Comparison of ENCODE assay signal across 24 mouse cellular contexts in the genomic region with DNA sequence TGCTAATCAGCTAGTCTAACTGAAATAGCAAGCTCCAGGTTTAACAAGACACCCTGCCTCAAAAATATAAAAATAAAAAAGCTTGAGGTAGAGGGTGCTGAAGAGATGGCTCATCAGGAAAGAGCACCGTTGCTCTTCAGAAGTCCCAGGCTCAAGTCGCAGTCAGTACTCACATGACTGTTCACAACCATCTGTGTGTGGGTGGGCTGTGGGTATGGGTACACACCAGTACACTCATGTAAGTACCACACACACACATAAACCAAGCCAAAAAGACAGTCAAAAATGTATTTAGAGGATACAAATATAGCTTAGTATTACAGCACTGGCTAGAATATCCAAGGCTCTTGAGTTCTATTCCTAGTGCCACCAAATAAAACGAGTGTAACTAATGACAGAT. TPM values are rescaled to one million over a fixed set of nuclear protein-coding genes. Genes with fewer than 3 reads are reported as not detected.
DNase-seq lines count a peak whose midpoint lies in the region; ATAC-seq and TF ChIP-seq lines count a peak whose summit lies in the region.
"Had no signal": no experiment of that assay in that cellular context is flagged by ENCODE, and none has a peak within 500 bp of the region (broad histone marks: within the 10 kb centered on the region; RNA-seq: fewer than 3 reads in every experiment).

No protein-coding gene starts in this region.

- H3K27me3 ChIP-seq in forebrain, embryonic 14.5 days (replicated peaks; ENCODE audit: control insufficient read depth, insufficient read depth, low read length) = no peaks in the 10 kb centered on the region
- H3K27me3 ChIP-seq in lung, postnatal 0 days (replicated peaks; ENCODE audit: insufficient read depth, low read length) = no peaks in the 10 kb centered on the region
- H3K27me3 ChIP-seq: forebrain, embryonic 12.5 days; hindbrain, embryonic 15.5 days; intestine, embryonic 15.5 days; lung, embryonic 15.5 days had no signal

- no peak for TF ChIP-seq CTCF in lung, postnatal 0 days (IDR thresholded peaks at IDR 0.05)

- peaks cover 4% of the 10 kb centered on the region; the same call in 1 of the 2 replicates for H3K4me1 ChIP-seq in forebrain, embryonic 14.5 days (ENCODE audit: control insufficient read depth, insufficient read depth, low read length)
- H3K4me1 ChIP-seq in lung, postnatal 0 days (ENCODE audit: insufficient read depth, low read depth, low read length) = no peaks in the 10 kb centered on the region

- H3K36me3 ChIP-seq in forebrain, embryonic 14.5 days (ENCODE audit: control insufficient read depth, insufficient read depth, low read length) = no peaks in the 10 kb centered on the region
- H3K36me3 ChIP-seq in lung, postnatal 0 days (ENCODE audit: insufficient read depth, low read length) = no peaks in the 10 kb centered on the region
- H3K36me3 ChIP-seq: embryonic facial prominence, embryonic 10.5 days; forebrain, embryonic 12.5 days; hindbrain, embryonic 15.5 days; intestine, embryonic 15.5 days; limb, embryonic 10.5 days; lung, embryonic 15.5 days had no signal

- no peak overlapping the region for H3K27ac ChIP-seq in forebrain, embryonic 14.5 days (ENCODE audit: low read depth, low read length)
- H3K27ac ChIP-seq in lung, postnatal 0 days (ENCODE audit: low read length) = no peak overlapping the region
- H3K27ac ChIP-seq: embryonic facial prominence, embryonic 10.5 days; forebrain, embryonic 12.5 days; gastrocnemius, adult 2 months; hindbrain, embryonic 15.5 days; intestine, embryonic 15.5 days; limb, embryonic 10.5 days; lung, embryonic 15.5 days had no signal

- H3K4me2 ChIP-seq in forebrain, embryonic 14.5 days (ENCODE audit: low read length) = no peak overlapping the region
- no peak overlapping the region for H3K4me2 ChIP-seq in lung, postnatal 0 days (replicated peaks; ENCODE audit: low read depth, low read length)
- H3K4me2 ChIP-seq: forebrain, embryonic 12.5 days; hindbrain, embryonic 15.5 days; intestine, embryonic 15.5 days; lung, embryonic 15.5 days; midbrain, embryonic 11.5 days had no signal

- WGBS in forebrain, embryonic 14.5 days = 97% methylated on average over 3 of the region's 3 CpGs
- WGBS in lung, postnatal 0 days = 77% methylated on average over 3 of the region's 3 CpGs

- no peaks in the 10 kb centered on the region for H3K9me3 ChIP-seq in forebrain, embryonic 14.5 days (replicated peaks; ENCODE audit: control insufficient read depth, low read length)
- H3K9me3 ChIP-seq in lung, postnatal 0 days (ENCODE audit: low read length) = no peaks in the 10 kb centered on the region
- H3K9me3 ChIP-seq: embryonic facial prominence, embryonic 10.5 days; forebrain, embryonic 12.5 days; hindbrain, embryonic 15.5 days; intestine, embryonic 15.5 days; limb, embryonic 10.5 days; lung, embryonic 15.5 days had no signal

- H3K9ac ChIP-seq in forebrain, embryonic 14.5 days (ENCODE audit: low read length) = no peak overlapping the region
- H3K9ac ChIP-seq in lung, postnatal 0 days (replicated peaks; ENCODE audit: low read depth) = no peak overlapping the region
- H3K9ac ChIP-seq: forebrain, embryonic 12.5 days; hindbrain, embryonic 15.5 days; intestine, embryonic 15.5 days; lung, embryonic 15.5 days had no signal

- TF ChIP-seq EP300 in lung, postnatal 0 days (IDR thresholded peaks at IDR 0.05) = no peak

- no peak overlapping the region for H3K4me3 ChIP-seq in forebrain, embryonic 14.5 days (ENCODE audit: low read depth, low read length)
- no peak overlapping the region for H3K4me3 ChIP-seq in lung, postnatal 0 days (ENCODE audit: low read depth, low read length)
- H3K4me3 ChIP-seq: embryonic facial prominence, embryonic 10.5 days; forebrain, embryonic 12.5 days; gastrocnemius, adult 2 months; hindbrain, embryonic 15.5 days; intestine, embryonic 15.5 days; limb, embryonic 10.5 days; lung, embryonic 15.5 days had no signal

- DNase-seq in layer of hippocampus, adult 8-10 months (ENCODE audit: low spot score in 2 of 2) = peak; percentile 31 to 36
- DNase-seq in layer of hippocampus, adult 9-10 months (ENCODE audit: low spot score) = no peak
- DNase-seq in frontal cortex, adult 2 months (ENCODE audit: extremely low spot score in 1 of 2, low spot score in 1 of 2) = peak; percentile 64 to 72
- peak; percentile 61 to 63 for DNase-seq in left cerebral cortex, adult 18-20 months (ENCODE audit: low spot score in 2 of 2)
- peak; percentile 57 to 80 for DNase-seq in right cerebral cortex, postnatal 10 days (ENCODE audit: low spot score in 2 of 2)
- no peak for DNase-seq in retina, embryonic 14.5 days (ENCODE audit: low spot score)
- no peak for DNase-seq in forebrain, embryonic 14.5 days (ENCODE audit: low spot score)
- no peak for DNase-seq in lung, postnatal 0 days (ENCODE audit: low spot score)
- DNase-seq: adrenal gland, postnatal 36 days; cerebellum, adult 18-20 months; gastrocnemius, adult 2 months; heart, adult 18-20 months; heart, postnatal 36 days; kidney, adult 9 months; kidney, postnatal 25 days; retina, postnatal 1 day had no signal

- ATAC-seq in forebrain, embryonic 14.5 days = no peak
- no peak for ATAC-seq in lung, postnatal 0 days
- ATAC-seq: intestine, embryonic 15.5 days had no signal

RNA-seq across cellular contexts. Expression of a gene that starts 1.6 kb away (rescaled TPM):
- total RNA-seq in layer of hippocampus, adult 8-10 months (2022) = 10 to 100 TPM; 48.1 to 57.2 (median 53.7) TPM
- 79.5 and 83.3 TPM in 2 replicates for polyA plus RNA-seq in frontal cortex, adult 2 months (2012; rRNA removed)
- 10 to 100 TPM; 54.9 to 60.3 TPM for total RNA-seq in left cerebral cortex, adult 18-20 months (2021)
- 112 and 125 TPM in 2 replicates for polyA plus RNA-seq in forebrain, embryonic 14.5 days (2014; fragmentation: Nextera tagmentation; extraction: Ambion mirVana)
- 114 and 122 TPM in 2 replicates for polyA plus RNA-seq in lung, postnatal 0 days (2015; fragmentation: Nextera tagmentation; extraction: Ambion mirVana)

RNA-seq across cellular contexts. Expression of a gene that starts 15.4 kb away (rescaled TPM):
- total RNA-seq in layer of hippocampus, adult 8-10 months (2022) = 10 to 100 TPM; 38.7 to 47.0 (median 42.0) TPM
- polyA plus RNA-seq in frontal cortex, adult 2 months (2012; rRNA removed) = 18.6 and 22.2 TPM in 2 replicates
- total RNA-seq in left cerebral cortex, adult 18-20 months (2021) = 10 to 100 TPM; 35.3 to 40.0 TPM
- polyA plus RNA-seq in forebrain, embryonic 14.5 days (2014; fragmentation: Nextera tagmentation; extraction: Ambion mirVana) = 53.5 and 54.6 TPM in 2 replicates
- 52.5 and 54.8 TPM in 2 replicates for polyA plus RNA-seq in lung, postnatal 0 days (2015; fragmentation: Nextera tagmentation; extraction: Ambion mirVana)

RNA-seq across cellular contexts. Expression of a gene that starts 29.6 kb away (rescaled TPM):
- total RNA-seq in layer of hippocampus, adult 8-10 months (2022) = under 1 TPM in 3 of 4 experiments, not detected in 1; 0.33 to 0.90 (median 0.43) TPM
- polyA plus RNA-seq in frontal cortex, adult 2 months (2012; rRNA removed) = 1.7 TPM in 2 replicates
- under 1 TPM; 0.28 to 0.67 TPM for total RNA-seq in left cerebral cortex, adult 18-20 months (2021)
- polyA plus RNA-seq in forebrain, embryonic 14.5 days (2014; fragmentation: Nextera tagmentation; extraction: Ambion mirVana) = 16.5 and 20.4 TPM in 2 replicates
- polyA plus RNA-seq in lung, postnatal 0 days (2015; fragmentation: Nextera tagmentation; extraction: Ambion mirVana) = 2.5 and 2.9 TPM in 2 replicates
- total RNA-seq: gastrocnemius, adult 2 months; heart, adult 18-20 months; liver, adult 2 months had no signal

RNA-seq across cellular contexts. Expression of a gene that starts 40.3 kb away (rescaled TPM):
- total RNA-seq in layer of hippocampus, adult 8-10 months (2022) = 1 to 10 TPM in 1 of 4 experiments, under 1 TPM in 3; 0.34 to 1.2 (median 0.40) TPM
- 1.5 and 1.6 TPM in 2 replicates for polyA plus RNA-seq in frontal cortex, adult 2 months (2012; rRNA removed)
- under 1 TPM; 0.47 to 0.67 TPM for total RNA-seq in left cerebral cortex, adult 18-20 months (2021)
- polyA plus RNA-seq in forebrain, embryonic 14.5 days (2014; fragmentation: Nextera tagmentation; extraction: Ambion mirVana) = 164 and 215 TPM in 2 replicates
- polyA plus RNA-seq in lung, postnatal 0 days (2015; fragmentation: Nextera tagmentation; extraction: Ambion mirVana) = 8.8 and 10.9 TPM in 2 replicates
- total RNA-seq: gastrocnemius, adult 2 months had no signal

Comparison
In these comparisons a context has a peak if more than half of its experiments do, and no peak if none do; other contexts are left out.
1. DNase-seq: peak in layer of hippocampus, adult 8-10 months (2 of 2), frontal cortex, adult 2 months (2 of 2), left cerebral cortex, adult 18-20 months (2 of 2) and right cerebral cortex, postnatal 10 days (2 of 2); none in layer of hippocampus, adult 9-10 months (single experiment), retina, embryonic 14.5 days (single experiment), forebrain, embryonic 14.5 days (single experiment) and lung, postnatal 0 days (single experiment).